Mouse (Mus musculus): ENCODE measurements around the gene Mcub.
A peak's percentile ranks its signal among the peaks of the same experiment; 100 is the strongest.

The Mcub gene

GRCm38 (mm10) chr3:129969432-129970395 is at the start of gene Mcub:
TSS of gene Mcub (minus strand) at chr3:129970206.
- DNase-seq (ENCODE audit: low read depth) = peak; percentile 50

- no peak for DNase-seq (ENCODE audit: low read depth)
These were observed 42.9 kb upstream of the Mcub start for GRCm38 (mm10) chr3:130012943-130013342.

GRCm38 (mm10) chr3:130011236-130011635 is 41.2 kb upstream of the Mcub start:
- no peak for DNase-seq (ENCODE audit: low read depth)

GRCm38 (mm10) chr3:130006141-130006540 is 36.1 kb upstream of the Mcub start:
- no peak for DNase-seq (ENCODE audit: low read depth)

GRCm38 (mm10) chr3:130000926-130001325 is 30.9 kb upstream of the Mcub start:
- DNase-seq (ENCODE audit: low read depth) = no peak

- no peak for DNase-seq (ENCODE audit: low read depth)
These were observed 28.5 kb upstream of the Mcub start for GRCm38 (mm10) chr3:129998526-129998925.

GRCm38 (mm10) chr3:129998001-129998400 is 28.0 kb upstream of the Mcub start:
- DNase-seq (ENCODE audit: low read depth) = no peak

- no peak for DNase-seq (ENCODE audit: low read depth)
These were observed 27.3 kb upstream of the Mcub start for GRCm38 (mm10) chr3:129997324-129997723.

- no peak for DNase-seq (ENCODE audit: low read depth)
These were observed 17.3 kb upstream of the Mcub start for GRCm38 (mm10) chr3:129987297-129987696.

GRCm38 (mm10) chr3:129985335-129985734 is 15.3 kb upstream of the Mcub start:
- no peak for DNase-seq (ENCODE audit: low read depth)

- no peak for DNase-seq (ENCODE audit: low read depth)
These were observed 14.8 kb upstream of the Mcub start for GRCm38 (mm10) chr3:129984797-129985196.

- no peak for DNase-seq (ENCODE audit: low read depth)
These were observed 12.3 kb upstream of the Mcub start for GRCm38 (mm10) chr3:129982271-129982670.

GRCm38 (mm10) chr3:129981756-129982155 is 11.8 kb upstream of the Mcub start:
- DNase-seq (ENCODE audit: low read depth) = no peak

- DNase-seq (ENCODE audit: low read depth) = no peak
These were observed 9.5 kb upstream of the Mcub start for GRCm38 (mm10) chr3:129979510-129979909.

GRCm38 (mm10) chr3:129978716-129979115 is 8.7 kb upstream of the Mcub start:
- no peak for DNase-seq (ENCODE audit: low read depth)

GRCm38 (mm10) chr3:129976317-129976716 is 6.3 kb upstream of the Mcub start:
- no peak for DNase-seq (ENCODE audit: low read depth)

GRCm38 (mm10) chr3:129970529-129971515 is 816 bp upstream of the Mcub start:
- no peak for DNase-seq (ENCODE audit: low read depth)

- DNase-seq (ENCODE audit: low read depth) = no peak
These were observed 975 bp downstream of the Mcub start for GRCm38 (mm10) chr3:129969031-129969430.

- peak; percentile 20 for DNase-seq (ENCODE audit: low read depth)
These were observed 2.1 kb downstream of the Mcub start for GRCm38 (mm10) chr3:129967874-129968273.

- no peak for DNase-seq (ENCODE audit: low read depth)
These were observed 5.3 kb downstream of the Mcub start for GRCm38 (mm10) chr3:129964681-129965080.

- DNase-seq (ENCODE audit: low read depth) = no peak
These were observed 7.5 kb downstream of the Mcub start for GRCm38 (mm10) chr3:129962533-129962932.

GRCm38 (mm10) chr3:129953296-129953695 is 16.7 kb downstream of the Mcub start:
- no peak for DNase-seq (ENCODE audit: low read depth)
